16 mouse cellular contexts compared by ENCODE assay signal in genomic region chr9:45999009-45999408, GRCm38 (mm10).
"Had no signal": no experiment of that assay in that cellular context is flagged by ENCODE, and none has a peak within 500 bp of the region (broad histone marks: within the 10 kb centered on the region; RNA-seq: fewer than 3 reads in every experiment).

No protein-coding gene starts in this region.

- H3K27ac ChIP-seq: kidney, embryonic 15.5 days; limb, embryonic 12.5 days; liver, embryonic 13.5 days; lung, embryonic 15.5 days; macrophage; midbrain, embryonic 12.5 days had no signal

- H3K4me1 ChIP-seq: liver, embryonic 13.5 days; lung, embryonic 15.5 days; midbrain, embryonic 12.5 days had no signal

- H3K4me3 ChIP-seq: kidney, embryonic 15.5 days; limb, embryonic 12.5 days; liver, embryonic 13.5 days; lung, embryonic 15.5 days; megakaryocyte, embryonic 14.5 days; midbrain, embryonic 12.5 days had no signal

- H3K9me3 ChIP-seq: kidney, embryonic 15.5 days; limb, embryonic 12.5 days; liver, embryonic 13.5 days; lung, embryonic 15.5 days; megakaryocyte, embryonic 14.5 days; midbrain, embryonic 12.5 days had no signal

- ATAC-seq: intestine, embryonic 16.5 days; liver, postnatal 0 days; midbrain, embryonic 16.5 days had no signal

- H3K4me2 ChIP-seq: kidney, embryonic 15.5 days; limb, embryonic 12.5 days; liver, embryonic 13.5 days; lung, embryonic 15.5 days; midbrain, embryonic 12.5 days had no signal

- H3K9ac ChIP-seq: kidney, embryonic 15.5 days; limb, embryonic 12.5 days; liver, embryonic 13.5 days; liver, postnatal 0 days; lung, embryonic 15.5 days; midbrain, embryonic 12.5 days had no signal

- DNase-seq: kidney, adult 2 months; kidney, postnatal 14 days; liver; liver, embryonic 13.5 days; liver, postnatal 0 days; lung, postnatal 14 days; thymus, adult 2 months; thymus, postnatal 36 days had no signal

- H3K27me3 ChIP-seq: kidney, embryonic 15.5 days; limb, embryonic 12.5 days; liver, embryonic 13.5 days; lung, embryonic 15.5 days; midbrain, embryonic 12.5 days had no signal

- H3K36me3 ChIP-seq: kidney, embryonic 15.5 days; limb, embryonic 12.5 days; liver, embryonic 13.5 days; lung, embryonic 15.5 days; midbrain, embryonic 12.5 days had no signal
